Mouse (Mus musculus): ENCODE data around the gene Kcmf1.

DNA sequence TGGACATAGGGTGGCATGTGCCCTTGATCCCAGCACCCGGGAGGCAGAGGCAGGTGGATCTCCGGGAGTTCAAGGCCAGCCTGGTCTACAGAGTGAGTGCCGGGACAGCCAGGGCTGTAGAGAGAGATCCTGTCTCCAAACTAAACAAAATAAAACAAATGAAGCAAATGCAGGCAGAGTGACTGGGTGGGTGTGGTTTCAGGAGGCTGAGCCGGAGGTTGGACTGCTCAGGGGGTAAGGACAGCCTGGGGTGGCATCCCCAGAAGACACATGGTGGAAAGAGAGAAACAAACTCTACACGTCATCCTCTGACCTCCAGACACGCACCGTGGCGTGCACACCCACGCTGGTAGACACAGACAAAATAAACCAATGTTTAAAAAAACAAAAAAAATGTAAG lies 86.3 kb downstream of the Kcmf1 start:
- TF ChIP-seq POLR2A (IDR thresholded peaks at IDR 0.05; ENCODE audit: insufficient read length, low read depth) (no peak), POLR2AphosphoS2 (IDR thresholded peaks at IDR 0.05; ENCODE audit: insufficient read length, low read depth) (no peak), MAX (IDR thresholded peaks at IDR 0.05; ENCODE audit: low read depth) (no peak), USF1 (IDR thresholded peaks at IDR 0.05; ENCODE audit: low read depth) (no peak)
